Comparison of ENCODE assay signal across 22 mouse cellular contexts in the genomic region with DNA sequence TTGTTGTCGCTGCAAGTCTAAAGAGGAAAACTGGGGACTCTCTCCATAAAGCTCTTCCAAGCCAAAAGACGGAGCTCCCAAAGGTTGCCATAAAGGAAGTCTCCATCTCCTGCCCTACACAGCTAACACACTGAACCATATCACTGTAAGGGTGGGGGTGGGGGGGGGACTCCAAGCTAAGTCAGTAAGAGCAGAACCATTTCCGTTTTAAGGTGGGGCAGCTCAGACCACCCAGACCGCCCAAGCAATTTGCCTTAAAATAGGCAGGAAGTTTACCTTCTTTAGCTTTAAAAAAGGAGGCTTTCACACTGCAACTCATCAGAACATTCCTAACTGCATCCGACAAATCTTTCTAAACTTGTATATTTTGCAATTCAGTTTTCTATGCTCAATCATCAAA. TPM values are rescaled to one million over a fixed set of nuclear protein-coding genes. Genes with fewer than 3 reads are reported as not detected.
DNase-seq lines count a peak whose midpoint lies in the region; ATAC-seq and TF ChIP-seq lines count a peak whose summit lies in the region.
"Had no signal": no experiment of that assay in that cellular context is flagged by ENCODE, and none has a peak within 500 bp of the region (broad histone marks: within the 10 kb centered on the region; RNA-seq: fewer than 3 reads in every experiment).

No protein-coding gene starts in this region.

- peaks cover 3% of the 10 kb centered on the region for H3K4me1 ChIP-seq in ES-Bruce4 (ENCODE audit: control insufficient read depth, insufficient read depth, low read length)
- H3K4me1 ChIP-seq in midbrain, embryonic 14.5 days (ENCODE audit: control insufficient read depth, insufficient read depth, low read length), result peaks cover 6% of the 10 kb centered on the region; the same call in 1 of the 2 replicates
- peaks cover 19% of the 10 kb centered on the region for H3K4me1 ChIP-seq in forebrain, embryonic 10.5 days

- no peak overlapping the region for H3K4me3 ChIP-seq in ES-Bruce4 (ENCODE audit: low read depth, low read length)
- no peak overlapping the region for H3K4me3 ChIP-seq in midbrain, embryonic 14.5 days (replicated peaks; ENCODE audit: low read depth, low read length)
- H3K4me3 ChIP-seq in forebrain, embryonic 10.5 days, result no peak overlapping the region
- H3K4me3 ChIP-seq: embryonic facial prominence, embryonic 10.5 days; embryonic facial prominence, embryonic 12.5 days; forebrain, embryonic 12.5 days had no signal

- 79% methylated on average over 5 of the region's 5 CpGs for WGBS in midbrain, embryonic 14.5 days
- WGBS in forebrain, embryonic 10.5 days, result 80% methylated on average over 5 of the region's 5 CpGs

- no peaks in the 10 kb centered on the region for H3K27me3 ChIP-seq in ES-Bruce4 (ENCODE audit: control insufficient read depth, insufficient read depth, low read length, poor library complexity, severe bottlenecking)
- H3K27me3 ChIP-seq in midbrain, embryonic 14.5 days (ENCODE audit: control insufficient read depth, insufficient read depth, low read length), result no peaks in the 10 kb centered on the region
- no peaks in the 10 kb centered on the region for H3K27me3 ChIP-seq in forebrain, embryonic 10.5 days (ENCODE audit: poor library complexity, severe bottlenecking)
- H3K27me3 ChIP-seq: embryonic facial prominence, embryonic 12.5 days; forebrain, embryonic 12.5 days; Patski had no signal

- peak; percentile 92 for TF ChIP-seq EP300 in ES-Bruce4 (IDR thresholded peaks at IDR 0.05; ENCODE audit: insufficient read depth, low read depth, low read length)

- peak; percentile 92 for DNase-seq in ES-CJ7 (ENCODE audit: low read depth, low spot score)
- DNase-seq in R1 (ENCODE audit: low read depth, low spot score), result peak; percentile 97
- DNase-seq in spleen, postnatal 4 days (ENCODE audit: low spot score in 2 of 2), result no peak
- DNase-seq in midbrain, embryonic 14.5 days, result no peak
- no peak for DNase-seq in forebrain, embryonic 10.5 days (ENCODE audit: extremely low spot score, low spot score)
- DNase-seq: adrenal gland, adult 8-10 months; adrenal gland, postnatal 14 days; adrenal gland, postnatal 36 days; cerebellum, adult 11-12 months; cerebellum, adult 2 months; cerebellum, adult 9-10 months; cerebellum, postnatal 10 days; cerebellum, postnatal 25 days had no signal

- no peaks in the 10 kb centered on the region for H3K36me3 ChIP-seq in ES-Bruce4 (ENCODE audit: control insufficient read depth, insufficient read depth, low read length, poor library complexity, severe bottlenecking)
- no peaks in the 10 kb centered on the region for H3K36me3 ChIP-seq in midbrain, embryonic 14.5 days (ENCODE audit: control insufficient read depth, insufficient read depth, low read length)
- H3K36me3 ChIP-seq in forebrain, embryonic 10.5 days (replicated peaks), result no peaks in the 10 kb centered on the region
- H3K36me3 ChIP-seq: embryonic facial prominence, embryonic 10.5 days; embryonic facial prominence, embryonic 12.5 days; forebrain, embryonic 12.5 days; G1E had no signal

- no peak for TF ChIP-seq POLR2A in ES-Bruce4 (IDR thresholded peaks at IDR 0.05; ENCODE audit: insufficient read depth, low read length)

- H3K27ac ChIP-seq in ES-Bruce4 (ENCODE audit: insufficient read depth, low read length), result peak overlapping the region; percentile 97
- H3K27ac ChIP-seq in midbrain, embryonic 14.5 days (replicated peaks; ENCODE audit: low read depth, low read length), result no peak overlapping the region
- H3K27ac ChIP-seq in forebrain, embryonic 10.5 days, result no peak overlapping the region
- H3K27ac ChIP-seq: embryonic facial prominence, embryonic 10.5 days; embryonic facial prominence, embryonic 12.5 days; forebrain, embryonic 12.5 days had no signal

- H3K9ac ChIP-seq in ES-Bruce4 (ENCODE audit: low read depth, poor library complexity, severe bottlenecking), result no peak overlapping the region
- no peak overlapping the region for H3K9ac ChIP-seq in midbrain, embryonic 14.5 days (replicated peaks; ENCODE audit: low read length)
- H3K9ac ChIP-seq: embryonic facial prominence, embryonic 12.5 days; forebrain, embryonic 12.5 days had no signal

- no peak for ATAC-seq in midbrain, embryonic 14.5 days (ENCODE audit: low FRiP score, low TSS enrichment)
- ATAC-seq: activated CD4-positive, CD25-positive, alpha-beta regulatory T cell, adult 4 months; forebrain, embryonic 14.5 days; forebrain, embryonic 16.5 days; Patski had no signal

- no peaks in the 10 kb centered on the region for H3K9me3 ChIP-seq in ES-Bruce4 (replicated peaks; ENCODE audit: control insufficient read depth, insufficient read depth, low read length, poor library complexity, severe bottlenecking)
- H3K9me3 ChIP-seq in midbrain, embryonic 14.5 days (ENCODE audit: control insufficient read depth, low read length), result no peaks in the 10 kb centered on the region
- no peaks in the 10 kb centered on the region; the same call in 1 of the 2 replicates for H3K9me3 ChIP-seq in forebrain, embryonic 10.5 days
- H3K9me3 ChIP-seq: embryonic facial prominence, embryonic 10.5 days; embryonic facial prominence, embryonic 12.5 days; forebrain, embryonic 12.5 days; G1E had no signal

- no peak overlapping the region for H3K4me2 ChIP-seq in midbrain, embryonic 14.5 days (ENCODE audit: low read length)
- H3K4me2 ChIP-seq: embryonic facial prominence, embryonic 12.5 days; forebrain, embryonic 12.5 days had no signal

- TF ChIP-seq CTCF in ES-Bruce4 (IDR thresholded peaks at IDR 0.05; ENCODE audit: low read depth, low read length), result no peak

RNA-seq across cellular contexts. Expression of a gene that starts 4.0 kb away (rescaled TPM):
- 85.4 and 85.6 TPM in 2 replicates for polyA plus RNA-seq in ES-Bruce4 (2011; ENCODE audit: insufficient read depth, insufficient read length, low read depth, missing spikeins)
- polyA plus RNA-seq in midbrain, embryonic 14.5 days (2014; fragmentation: Nextera tagmentation; extraction: Ambion mirVana), result 32.5 and 42.9 TPM in 2 replicates
- polyA plus RNA-seq in forebrain, embryonic 10.5 days (2016; fragmentation: Nextera tagmentation; extraction: Ambion mirVana), result 34.4 and 35.4 TPM in 2 replicates

RNA-seq across cellular contexts. Expression of a gene that starts 42.7 kb away (rescaled TPM):
- polyA plus RNA-seq in ES-Bruce4 (2011; ENCODE audit: insufficient read depth, insufficient read length, low read depth, missing spikeins), result 1.7 and 3.1 TPM in 2 replicates
- polyA plus RNA-seq in midbrain, embryonic 14.5 days (2014; fragmentation: Nextera tagmentation; extraction: Ambion mirVana), result 24.8 and 42.8 TPM in 2 replicates
- polyA plus RNA-seq in forebrain, embryonic 10.5 days (2016; fragmentation: Nextera tagmentation; extraction: Ambion mirVana), result 26.9 and 27.0 TPM in 2 replicates
- polyA plus RNA-seq: G1E had no signal

RNA-seq across cellular contexts. Expression of a gene that starts 52.1 kb away (rescaled TPM):
- 1.5 and 1.7 TPM in 2 replicates for polyA plus RNA-seq in ES-Bruce4 (2011; ENCODE audit: insufficient read depth, insufficient read length, low read depth, missing spikeins)
- polyA plus RNA-seq in midbrain, embryonic 14.5 days (2014; fragmentation: Nextera tagmentation; extraction: Ambion mirVana), result 8.9 and 13.3 TPM in 2 replicates
- polyA plus RNA-seq in forebrain, embryonic 10.5 days (2016; fragmentation: Nextera tagmentation; extraction: Ambion mirVana), result 3.9 and 5.5 TPM in 2 replicates
- polyA plus RNA-seq: activated CD4-positive, CD25-positive, alpha-beta regulatory T cell, adult 4 months had no signal

RNA-seq across cellular contexts. Expression of a gene that starts 53.9 kb away (rescaled TPM):
- 0.91 TPM in 1 of 2 replicates, not detected in the other for polyA plus RNA-seq in ES-Bruce4 (2011; ENCODE audit: insufficient read depth, insufficient read length, low read depth, missing spikeins)
- polyA plus RNA-seq in midbrain, embryonic 14.5 days (2014; fragmentation: Nextera tagmentation; extraction: Ambion mirVana), result 0.29 and 0.35 TPM in 2 replicates
- polyA plus RNA-seq in forebrain, embryonic 10.5 days (2016; fragmentation: Nextera tagmentation; extraction: Ambion mirVana), result 0.29 and 0.47 TPM in 2 replicates
- polyA plus RNA-seq: activated CD4-positive, CD25-positive, alpha-beta regulatory T cell, adult 4 months; forebrain, embryonic 14.5 days; G1E had no signal

Comparison
In these comparisons a context has a peak if more than half of its experiments do, and no peak if none do; other contexts are left out.
1. DNase-seq: peak in ES-CJ7 (single experiment) and R1 (single experiment); none in spleen, postnatal 4 days (0 of 2), midbrain, embryonic 14.5 days (single experiment) and forebrain, embryonic 10.5 days (single experiment).